ENCODE assay signal across 10 mouse cellular contexts in genomic region chr13:110866713-110867112, GRCm38 (mm10).
A peak's percentile ranks its signal among the peaks of the same experiment; 100 is the strongest.
DNase-seq lines count a peak whose midpoint lies in the region; ATAC-seq and TF ChIP-seq lines count a peak whose summit lies in the region.
"Had no signal": no experiment of that assay in that cellular context is flagged by ENCODE, and none has a peak within 500 bp of the region (broad histone marks: within the 10 kb centered on the region; RNA-seq: fewer than 3 reads in every experiment).

No protein-coding gene starts in this region.

- no peaks in the 10 kb centered on the region for H3K27me3 ChIP-seq in intestine, postnatal 0 days (replicated peaks; ENCODE audit: control insufficient read depth, insufficient read depth, low read length)
- no peaks in the 10 kb centered on the region for H3K27me3 ChIP-seq in thymus, adult 2 months (ENCODE audit: control insufficient read depth, insufficient read depth, low read length)
- H3K27me3 ChIP-seq: heart, embryonic 13.5 days had no signal

- DNase-seq in adrenal gland, postnatal 14 days = peak; percentile 25
- no peak for DNase-seq in adrenal gland, postnatal 4 days (ENCODE audit: low spot score in 2 of 2)
- DNase-seq in layer of hippocampus, adult 2 months (ENCODE audit: low spot score in 2 of 2) = no peak
- DNase-seq in layer of hippocampus, postnatal 10 days (ENCODE audit: low spot score in 2 of 2) = no peak
- peak; percentile 51 for DNase-seq in lung, postnatal 36 days
- no peak for DNase-seq in thymus, adult 2 months
- DNase-seq in right cerebral cortex, adult 18-20 months = no peak
- DNase-seq: left cerebral cortex, postnatal 4 days had no signal

- H3K4me1 ChIP-seq in intestine, postnatal 0 days (replicated peaks; ENCODE audit: control insufficient read depth, insufficient read depth, low read length) = no peaks in the 10 kb centered on the region
- no peaks in the 10 kb centered on the region for H3K4me1 ChIP-seq in thymus, adult 2 months (replicated peaks; ENCODE audit: control insufficient read depth, insufficient read depth, low read length)

- peak; percentile 66 for TF ChIP-seq CTCF in layer of hippocampus, adult 2 months (conservative IDR thresholded peaks at IDR 0.05)
- TF ChIP-seq CTCF in intestine, postnatal 0 days (IDR thresholded peaks at IDR 0.05; ENCODE audit: low read depth) = peak; percentile 66
- TF ChIP-seq CTCF in thymus, adult 2 months (IDR thresholded peaks at IDR 0.05; ENCODE audit: borderline replicate concordance, control insufficient read depth, extremely low read depth, insufficient read depth, low read length, poor library complexity) = no peak

- ATAC-seq in intestine, postnatal 0 days = no peak

- no peak overlapping the region for H3K27ac ChIP-seq in layer of hippocampus, adult 2 months
- H3K27ac ChIP-seq in intestine, postnatal 0 days (ENCODE audit: low read depth, low read length) = no peak overlapping the region
- no peak overlapping the region for H3K27ac ChIP-seq in thymus, adult 2 months (ENCODE audit: control insufficient read depth, insufficient read depth, low read length)
- H3K27ac ChIP-seq: heart, embryonic 13.5 days had no signal

- no peak overlapping the region for H3K9ac ChIP-seq in intestine, postnatal 0 days (ENCODE audit: low read depth, low read length)
- H3K9ac ChIP-seq: heart, embryonic 13.5 days had no signal

- no peak overlapping the region for H3K4me3 ChIP-seq in layer of hippocampus, adult 2 months
- H3K4me3 ChIP-seq in intestine, postnatal 0 days (ENCODE audit: low read depth, low read length) = no peak overlapping the region
- no peak overlapping the region for H3K4me3 ChIP-seq in thymus, adult 2 months (ENCODE audit: control insufficient read depth, insufficient read depth, low read length)
- H3K4me3 ChIP-seq: heart, embryonic 13.5 days had no signal

- H3K9me3 ChIP-seq in intestine, postnatal 0 days (ENCODE audit: control insufficient read depth) = no peaks in the 10 kb centered on the region
- H3K9me3 ChIP-seq: heart, embryonic 13.5 days had no signal

- no peak for TF ChIP-seq POLR2A in thymus, adult 2 months (IDR thresholded peaks at IDR 0.05; ENCODE audit: control insufficient read depth, extremely low read depth, insufficient read depth, low read length, poor library complexity)

- H3K36me3 ChIP-seq in intestine, postnatal 0 days (ENCODE audit: control insufficient read depth, insufficient read depth) = no peaks in the 10 kb centered on the region
- no peaks in the 10 kb centered on the region for H3K36me3 ChIP-seq in thymus, adult 2 months (ENCODE audit: control insufficient read depth, insufficient read depth, low read length)
- H3K36me3 ChIP-seq: heart, embryonic 13.5 days had no signal

- 57% methylated on average over 2 of the region's 2 CpGs for WGBS in intestine, postnatal 0 days
- WGBS in thymus, adult 2 months = 30% methylated on average over 2 of the region's 2 CpGs

- H3K4me2 ChIP-seq in intestine, postnatal 0 days (replicated peaks; ENCODE audit: low read depth) = no peak overlapping the region
- H3K4me2 ChIP-seq: heart, embryonic 13.5 days had no signal

Comparison
In these comparisons a context has a peak if more than half of its experiments do, and no peak if none do; other contexts are left out.
1. DNase-seq: peak in adrenal gland, postnatal 14 days (single experiment) and lung, postnatal 36 days (single experiment); none in adrenal gland, postnatal 4 days (0 of 2), layer of hippocampus, adult 2 months (0 of 2), layer of hippocampus, postnatal 10 days (0 of 2), thymus, adult 2 months (single experiment) and right cerebral cortex, adult 18-20 months (single experiment).